Mouse (Mus musculus) G1E (cell line): ENCODE results near the gene Cdkl3. TPM values are rescaled to one million over a fixed set of nuclear protein-coding genes. Genes with fewer than 3 reads are reported as not detected.

ENCODE experiments used
- ATAC-seq: 2 replicates; pipeline ENCODE4 v1.8.0; 2016; ENCODE audit warnings: mild to moderate bottlenecking; ENCODE audit not compliant: insufficient number of reproducible peaks, poor library complexity, low FRiP score, severe bottlenecking; ENCODE audit errors: extremely low read depth
- DNase-seq: peaks from one replicate; pipeline ENCODE4 v3.0.0; 2012; ENCODE audit warnings: low spot score
- H3K27me3 ChIP-seq: 2 replicates; pipeline ENCODE4 v1.6.1; 2012; ENCODE audit warnings: mild to moderate bottlenecking, low read length, inconsistent platforms; ENCODE audit not compliant: insufficient read depth
- H3K36me3 ChIP-seq: replicated peaks from 2 replicates; pipeline ENCODE3; 2012; ENCODE audit warnings: mild to moderate bottlenecking, inconsistent platforms
- H3K4me1 ChIP-seq: 2 replicates; pipeline ENCODE4 v1.6.1; 2012; ENCODE audit warnings: low read depth, low read length, inconsistent platforms, mixed read lengths; ENCODE audit not compliant: insufficient read depth
- H3K4me3 ChIP-seq: 2 replicates; pipeline ENCODE4 v1.5.1; 2012; ENCODE audit warnings: low read depth, mild to moderate bottlenecking, inconsistent platforms, low read length, moderate library complexity, mixed read lengths
- H3K9me3 ChIP-seq: replicated peaks from 2 replicates; pipeline ENCODE4 v1.6.1; 2012; ENCODE audit warnings: inconsistent platforms
- CTCF ChIP-seq: IDR thresholded peaks from 2 replicates; pipeline ENCODE4 v1.5.1; 2012; ENCODE audit warnings: low read depth, low read length, inconsistent platforms, mixed read lengths
- GATA1 ChIP-seq: IDR thresholded peaks from 2 replicates; pipeline ENCODE4 v1.6.1; 2012; ENCODE audit warnings: borderline replicate concordance, low read length, inconsistent platforms, mixed read lengths
- GATA2 ChIP-seq: IDR thresholded peaks from 2 replicates; pipeline ENCODE4 v1.6.1; 2012; ENCODE audit warnings: low read depth, low read length, inconsistent platforms, borderline replicate concordance
- POLR2AphosphoS5 ChIP-seq: IDR thresholded peaks from 2 replicates; pipeline ENCODE4 v1.6.1; 2012; ENCODE audit warnings: low read depth, low read length, inconsistent platforms; ENCODE audit not compliant: insufficient replicate concordance
- TAL1 ChIP-seq: conservative IDR thresholded peaks from 2 replicates; pipeline ENCODE4 v1.6.1; 2012; ENCODE audit warnings: low read depth, low read length, inconsistent platforms, mixed read lengths
- polyA plus RNA-seq: library from polyadenylated mRNA; stranded (reverse); fragments of >175 nt; gene quantifications from 2 replicates; pipeline ENCODE4 v1.2.3, GENCODE M21; 2012
- total RNA-seq, 2 experiments: library from RNA; stranded (forward) in 1 of 2; stranded (reverse) in 1 of 2; fragments of 200-1000 nt in 1 of 2; fragments of >200 nt in 1 of 2; fragmentation: Nextera tagmentation in 1 of 2; gene quantifications; 2 replicates each; pipeline ENCODE4 v1.2.3; 2014 to 2017

The Cdkl3 gene
- total and polyA plus RNA-seq, 3 experiments: 0.78 to 12.6 (median 2.5) TPM

DNA sequence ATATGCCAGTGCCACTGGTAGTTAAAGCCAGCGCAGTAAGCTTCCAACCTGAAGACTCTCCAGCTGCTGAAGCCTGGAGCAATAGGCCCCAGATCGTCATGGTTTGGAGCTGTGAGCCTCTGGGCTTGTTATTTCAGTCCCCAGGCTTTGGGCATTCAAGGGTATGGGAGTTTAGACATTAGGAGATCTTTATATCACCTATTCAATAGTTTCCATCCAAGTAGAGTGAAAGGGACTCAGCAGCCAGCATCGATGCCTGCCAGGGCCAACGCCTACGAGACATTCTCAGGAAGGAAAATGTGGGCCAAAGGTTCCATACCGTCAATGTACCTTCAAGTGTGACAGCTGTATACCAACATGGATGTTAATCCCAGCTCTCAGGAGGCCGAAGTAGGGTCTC is 41.7 kb upstream of the Cdkl3 start:
- ATAC-seq (no peak), DNase-seq (no peak)
- Histone ChIP-seq H3K4me3 (no peak overlapping the region), H3K27me3 (peaks cover 24% of the 10 kb centered on the region), H3K4me1 (peaks cover 4% of the 10 kb centered on the region), H3K9me3 (peaks cover 5% of the 10 kb centered on the region; the same call in 1 of the 2 replicates), H3K36me3 (no peaks in the 10 kb centered on the region)
- TF ChIP-seq GATA1 (no peak), GATA2 (no peak), POLR2AphosphoS5 (no peak), TAL1 (no peak), CTCF (no peak)

DNA sequence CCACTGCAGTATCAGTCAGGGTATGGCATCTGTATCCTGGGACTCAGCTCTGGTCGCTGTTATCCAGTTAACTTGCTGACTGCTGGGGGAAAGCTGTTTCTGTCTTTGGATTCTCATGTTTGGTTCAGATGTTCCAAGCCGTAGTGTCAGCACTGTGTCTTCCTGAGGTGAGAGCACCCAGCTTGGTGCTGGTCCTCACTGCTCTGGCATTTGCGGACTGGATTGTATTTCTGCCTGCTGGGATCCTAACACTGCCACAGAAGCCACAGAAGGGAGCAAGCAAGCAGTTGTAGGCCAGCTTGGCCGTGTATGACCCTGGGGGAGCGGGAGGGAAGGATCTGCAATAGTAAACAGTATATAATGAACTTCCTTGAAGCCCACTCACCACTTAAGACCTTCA is 37.4 kb upstream of the Cdkl3 start:
- H3K4me1 ChIP-seq: peaks cover 25% of the 10 kb centered on the region
- peaks cover 18% of the 10 kb centered on the region for H3K27me3 ChIP-seq
- peaks cover 30% of the 10 kb centered on the region for H3K36me3 ChIP-seq
- TF ChIP-seq POLR2AphosphoS5 (no peak), GATA1 (no peak), CTCF (no peak), TAL1 (no peak), GATA2 (no peak)
- H3K4me3 ChIP-seq: no peak overlapping the region
- no peak for ATAC-seq
- DNase-seq: no peak
- H3K9me3 ChIP-seq: no peaks in the 10 kb centered on the region

DNA sequence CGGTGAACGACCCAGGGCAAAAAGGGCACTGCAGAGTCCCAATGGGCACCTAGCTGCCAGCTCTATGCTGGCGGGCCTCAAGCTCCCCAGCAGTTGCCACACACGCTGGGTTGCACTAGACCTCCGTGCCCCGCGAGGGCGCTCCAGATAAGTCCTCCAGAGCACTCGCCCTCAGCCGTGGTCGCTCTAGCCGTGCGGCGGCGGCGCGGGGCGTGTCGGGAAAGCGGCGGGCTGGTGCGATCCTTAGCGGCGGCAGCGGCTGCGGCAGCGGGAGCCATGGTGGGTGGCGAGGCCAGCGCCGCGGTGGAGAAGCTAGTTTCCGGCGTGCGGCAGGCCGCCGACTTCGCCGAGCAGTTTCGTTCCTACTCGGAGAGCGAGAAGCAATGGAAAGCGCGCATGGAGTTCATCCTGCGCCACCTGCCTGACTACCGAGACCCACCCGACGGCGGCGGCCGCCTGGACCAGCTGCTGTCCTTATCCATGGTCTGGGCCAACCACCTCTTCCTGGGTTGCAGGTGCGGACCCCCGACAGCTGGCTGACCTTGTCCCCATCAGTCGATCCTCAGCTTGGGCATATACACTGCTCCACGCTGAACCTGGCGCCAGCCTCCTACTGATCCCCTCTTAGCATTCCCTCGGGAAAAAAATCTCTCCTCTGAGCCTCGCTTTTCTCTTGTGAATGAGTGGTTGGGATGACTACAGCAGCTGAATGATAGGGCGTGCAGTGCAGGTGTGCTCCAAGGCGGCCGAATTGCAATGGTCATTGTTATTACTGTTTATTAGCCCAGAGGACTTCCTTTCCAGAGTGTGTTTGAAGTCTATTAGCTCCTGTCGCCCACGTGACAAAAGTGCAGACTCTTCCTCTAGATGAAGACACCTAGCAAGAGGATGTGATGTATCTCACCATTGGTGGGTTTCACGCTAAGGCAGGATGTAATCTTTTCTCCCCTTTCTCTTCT is 36.3 kb upstream of the Cdkl3 start, which contains the start of gene Cdkn2aipnl:
Gene Cdkn2aipnl (plus strand): TSS at position 219 of the 959 bp plus-strand sequence.
- Histone ChIP-seq H3K36me3 (peaks cover 41% of the 10 kb centered on the region), H3K27me3 (peaks cover 12% of the 10 kb centered on the region), H3K4me1 (peaks cover 25% of the 10 kb centered on the region), H3K4me3 (peak within 1 kb of the TSS; percentile 96), H3K9me3 (no peaks in the 10 kb centered on the region)
- TF ChIP-seq POLR2AphosphoS5 (no peak), CTCF (peak; percentile 60)
- DNase-seq (peak; percentile 79), ATAC-seq (peak; percentile 85)

DNA sequence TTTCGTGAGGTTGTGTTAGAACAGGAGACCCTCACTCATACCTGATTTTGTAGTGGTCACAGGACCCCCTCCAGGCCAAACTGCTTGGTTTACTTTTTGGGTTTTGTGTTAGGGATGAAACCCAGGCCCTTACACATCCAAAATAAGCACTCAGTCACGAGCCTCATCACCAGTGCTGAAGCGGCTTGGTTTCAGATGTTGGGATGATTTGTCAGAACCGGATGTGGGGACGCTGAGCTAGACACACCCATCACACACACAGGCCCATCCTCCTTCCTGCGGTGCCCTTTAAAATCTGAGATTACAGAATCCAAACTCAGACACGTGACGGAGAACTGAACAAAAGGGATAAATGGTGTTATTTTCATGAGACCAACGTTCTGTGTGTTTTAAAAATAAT is 35.1 kb upstream of the Cdkl3 start:
- H3K27me3 ChIP-seq: peaks cover 5% of the 10 kb centered on the region
- peaks cover 28% of the 10 kb centered on the region for H3K4me1 ChIP-seq
- H3K36me3 ChIP-seq: peaks cover 52% of the 10 kb centered on the region
- DNase-seq: no peak
- H3K4me3 ChIP-seq: peak overlapping the region; percentile 21; the same call in 1 of the 2 replicates
- no peak for ATAC-seq
- no peak for TF ChIP-seq GATA2
- TF ChIP-seq GATA1: no peak
- TF ChIP-seq POLR2AphosphoS5: no peak
- TF ChIP-seq CTCF: no peak
- no peak for TF ChIP-seq TAL1
- H3K9me3 ChIP-seq: no peaks in the 10 kb centered on the region

DNA sequence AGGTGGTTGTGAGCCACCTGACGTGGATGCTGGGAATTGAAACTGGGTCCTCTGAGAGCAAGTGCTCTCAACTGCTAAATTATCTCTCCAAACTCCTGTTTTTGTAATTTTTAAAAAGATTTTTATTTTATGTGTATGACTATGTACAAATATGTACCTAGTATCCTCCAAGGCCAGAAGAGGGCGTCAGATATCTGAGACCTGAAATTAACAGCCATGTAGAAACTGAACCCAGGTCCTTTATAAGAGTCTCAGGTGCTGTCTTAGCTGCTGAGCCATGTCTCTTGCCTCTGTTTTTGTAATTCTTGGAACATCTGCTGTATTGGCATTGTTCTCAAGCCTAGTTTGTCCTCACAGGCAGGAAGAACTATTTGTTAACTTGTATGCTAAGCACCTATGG is 34.5 kb upstream of the Cdkl3 start:
- Histone ChIP-seq H3K27me3 (peaks cover 5% of the 10 kb centered on the region), H3K9me3 (no peaks in the 10 kb centered on the region), H3K4me1 (peaks cover 28% of the 10 kb centered on the region), H3K36me3 (peaks cover 58% of the 10 kb centered on the region), H3K4me3 (no peak overlapping the region)
- TF ChIP-seq GATA1: no peak
- TF ChIP-seq TAL1: no peak
- TF ChIP-seq POLR2AphosphoS5: no peak
- no peak for TF ChIP-seq GATA2
- no peak for TF ChIP-seq CTCF
- ATAC-seq: no peak
- DNase-seq: no peak

DNA sequence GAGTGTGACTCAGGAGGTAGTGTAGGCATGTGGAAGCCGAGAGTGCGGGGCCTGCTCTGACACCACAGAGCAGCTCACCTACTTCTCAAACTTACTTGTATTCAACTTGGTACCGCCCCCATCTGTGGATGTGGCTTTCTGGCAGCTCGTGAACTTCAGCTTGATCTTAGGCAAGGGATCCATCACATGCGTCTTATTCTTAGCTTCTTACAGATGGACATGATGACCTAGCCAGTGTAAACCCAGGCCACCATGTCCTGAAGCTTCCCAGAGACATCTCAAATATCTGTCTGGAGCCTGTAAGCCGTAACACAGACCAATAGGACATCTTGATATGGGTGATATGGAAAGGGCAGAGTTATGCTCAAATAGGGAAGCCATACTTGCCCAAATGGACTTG is 32.4 kb upstream of the Cdkl3 start:
- TF ChIP-seq GATA1: no peak
- TF ChIP-seq TAL1: no peak
- no peak for TF ChIP-seq GATA2
- TF ChIP-seq POLR2AphosphoS5: no peak
- no peak for TF ChIP-seq CTCF
- no peak for DNase-seq
- no peak for ATAC-seq
- Histone ChIP-seq H3K9me3 (no peaks in the 10 kb centered on the region), H3K36me3 (peaks cover 77% of the 10 kb centered on the region), H3K4me3 (no peak overlapping the region), H3K27me3 (no peaks in the 10 kb centered on the region; the same call in 1 of the 2 replicates), H3K4me1 (peaks cover 28% of the 10 kb centered on the region)
